Mouse (Mus musculus): ENCODE results near the gene Dpt. TPM values are rescaled to one million over a fixed set of nuclear protein-coding genes. Genes with fewer than 3 reads are reported as not detected.
"Not testable (repeated sequence)": the region's sequence is repeated elsewhere in the genome, so short reads cannot be mapped to it uniquely, and the experiment has no call there.

Dpt gene
- 0.28 and 0.78 TPM in 2 replicates for polyA plus RNA-seq (2016; fragmentation: Nextera tagmentation; extraction: Ambion mirVana)

GRCm38 (mm10) chr1:164796471-164796870 is at the start of gene Dpt:
Gene Dpt (plus strand): TSS chr1:164796644.
- H3K4me2 ChIP-seq (replicated peaks): no peak within 1 kb of the TSS
- H3K9me3 ChIP-seq (replicated peaks): no peaks in the 10 kb centered on the region
- H3K4me3 ChIP-seq: no peak within 1 kb of the TSS
- no peaks in the 10 kb centered on the region for H3K4me1 ChIP-seq
- no peak for ATAC-seq (ENCODE audit: low FRiP score)
- 84% methylated on average over 8 of the region's 8 CpGs for WGBS
- H3K36me3 ChIP-seq: no peaks in the 10 kb centered on the region
- H3K9ac ChIP-seq: no peak within 1 kb of the TSS
- no peak within 1 kb of the TSS for H3K27ac ChIP-seq
- no peaks in the 10 kb centered on the region for H3K27me3 ChIP-seq

- Histone ChIP-seq H3K9ac (no peak overlapping the region), H3K27me3 (no peaks in the 10 kb centered on the region), H3K4me2 (replicated peaks) (no peak overlapping the region), H3K4me3 (no peak overlapping the region), H3K9me3 (replicated peaks) (no peaks in the 10 kb centered on the region), H3K36me3 (no peaks in the 10 kb centered on the region), H3K4me1 (no peaks in the 10 kb centered on the region), H3K27ac (no peak overlapping the region)
- ATAC-seq (ENCODE audit: low FRiP score): no peak
- WGBS: 92% methylated on average over 4 of the region's 4 CpGs
Observed at GRCm38 (mm10) chr1:164753736-164754135, 42.7 kb upstream of the Dpt start.

- Histone ChIP-seq H3K27me3 (no peaks in the 10 kb centered on the region), H3K36me3 (no peaks in the 10 kb centered on the region), H3K9me3 (replicated peaks) (no peaks in the 10 kb centered on the region), H3K4me3 (no peak overlapping the region), H3K4me2 (replicated peaks) (no peak overlapping the region), H3K27ac (no peak overlapping the region), H3K4me1 (no peaks in the 10 kb centered on the region), H3K9ac (no peak overlapping the region)
- 85% methylated on average over 3 of the region's 3 CpGs for WGBS
- ATAC-seq (ENCODE audit: low FRiP score): no peak
Observed at GRCm38 (mm10) chr1:164755671-164756070, 40.8 kb upstream of the Dpt start.

DNA sequence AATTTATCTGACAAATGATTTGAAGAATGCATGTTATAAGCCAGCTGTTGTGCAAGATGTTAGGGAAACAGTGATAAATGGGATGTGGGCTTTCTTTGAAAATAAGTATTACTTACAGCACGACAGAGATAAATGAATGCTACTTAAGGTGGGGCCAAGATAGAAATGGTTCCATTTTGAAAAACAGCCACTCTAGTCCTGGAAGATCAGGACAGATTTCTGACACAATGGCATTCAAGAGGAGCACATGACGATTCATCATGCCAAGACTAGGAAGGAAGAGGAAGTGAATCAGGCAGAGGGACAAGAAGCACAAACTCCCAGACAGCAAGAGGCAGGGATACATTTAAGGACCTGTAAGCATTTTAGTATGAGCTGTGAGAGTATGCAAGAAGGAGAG is 39.5 kb upstream of the Dpt start:
- Histone ChIP-seq H3K27ac (no peak overlapping the region), H3K4me2 (replicated peaks) (no peak overlapping the region), H3K9me3 (replicated peaks) (no peaks in the 10 kb centered on the region), H3K4me1 (no peaks in the 10 kb centered on the region), H3K4me3 (no peak overlapping the region), H3K9ac (no peak overlapping the region), H3K36me3 (no peaks in the 10 kb centered on the region), H3K27me3 (no peaks in the 10 kb centered on the region)
- WGBS: 72% methylated on average over 2 of the region's 2 CpGs
- no peak for ATAC-seq (ENCODE audit: low FRiP score)

DNA sequence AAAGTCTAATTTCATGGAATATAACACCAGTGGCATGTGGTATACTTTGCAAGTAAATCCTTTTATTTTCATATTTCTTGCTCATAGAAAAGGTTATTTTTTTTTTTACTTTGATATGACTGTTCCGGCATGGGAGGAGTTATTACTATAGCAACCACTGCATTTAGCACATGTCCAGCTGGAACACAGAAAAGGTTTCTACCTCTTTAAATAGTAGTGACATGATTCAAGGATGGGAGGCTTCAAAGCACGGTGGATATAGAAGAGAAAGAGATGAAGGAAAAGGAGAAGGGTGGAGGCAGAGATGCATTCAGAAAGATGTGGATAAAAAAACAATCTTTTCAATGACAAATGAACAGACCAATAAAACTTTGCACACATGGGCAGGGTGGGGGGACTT is 38.0 kb upstream of the Dpt start:
- no peak overlapping the region for H3K9ac ChIP-seq
- no peak overlapping the region for H3K4me2 ChIP-seq (replicated peaks)
- no peak overlapping the region for H3K27ac ChIP-seq
- 75% methylated on average over 2 of the region's 2 CpGs for WGBS
- no peak for ATAC-seq (ENCODE audit: low FRiP score)
- H3K9me3 ChIP-seq (replicated peaks): no peaks in the 10 kb centered on the region
- no peaks in the 10 kb centered on the region for H3K4me1 ChIP-seq
- H3K27me3 ChIP-seq: no peaks in the 10 kb centered on the region
- no peaks in the 10 kb centered on the region for H3K36me3 ChIP-seq
- no peak overlapping the region for H3K4me3 ChIP-seq

DNA sequence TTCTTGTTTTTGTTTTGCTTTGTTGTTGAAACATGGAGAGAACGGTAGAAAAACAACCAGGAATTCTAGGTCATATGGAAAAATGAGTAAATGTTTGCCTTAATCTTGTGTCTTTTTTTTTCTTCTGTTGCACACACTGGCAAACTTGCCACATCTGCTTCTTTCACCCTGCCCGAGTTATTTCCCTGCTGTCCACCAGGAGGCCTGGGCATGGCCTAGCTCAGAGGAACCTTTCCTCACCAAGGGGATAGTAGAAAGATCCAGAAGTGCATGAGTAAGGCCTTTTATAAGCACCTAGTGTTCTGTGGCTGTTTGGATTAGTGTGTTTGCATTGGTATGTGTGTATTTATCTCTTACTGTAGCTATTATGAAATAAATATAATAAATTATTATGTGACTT is 34.2 kb upstream of the Dpt start:
- WGBS: 71% methylated on average over 2 of the region's 2 CpGs
- Histone ChIP-seq H3K36me3 (no peaks in the 10 kb centered on the region), H3K9me3 (replicated peaks) (no peaks in the 10 kb centered on the region), H3K4me3 (no peak overlapping the region), H3K4me1 (no peaks in the 10 kb centered on the region), H3K27me3 (no peaks in the 10 kb centered on the region), H3K4me2 (replicated peaks) (no peak overlapping the region), H3K27ac (no peak overlapping the region), H3K9ac (no peak overlapping the region)
- no peak for ATAC-seq (ENCODE audit: low FRiP score)

GRCm38 (mm10) chr1:164766646-164767045 is 29.8 kb upstream of the Dpt start:
- 85% methylated on average over 3 of the region's 3 CpGs for WGBS
- Histone ChIP-seq H3K36me3 (no peaks in the 10 kb centered on the region), H3K9ac (no peak overlapping the region), H3K27me3 (no peaks in the 10 kb centered on the region), H3K27ac (no peak overlapping the region), H3K4me3 (no peak overlapping the region), H3K4me1 (no peaks in the 10 kb centered on the region), H3K9me3 (replicated peaks) (no peaks in the 10 kb centered on the region), H3K4me2 (replicated peaks) (no peak overlapping the region)
- no peak for ATAC-seq (ENCODE audit: low FRiP score)

GRCm38 (mm10) chr1:164770611-164771010 is 25.8 kb upstream of the Dpt start:
- Histone ChIP-seq H3K27me3 (no peaks in the 10 kb centered on the region), H3K4me3 (no peak overlapping the region), H3K36me3 (no peaks in the 10 kb centered on the region), H3K9ac (no peak overlapping the region), H3K9me3 (replicated peaks) (no peaks in the 10 kb centered on the region), H3K4me2 (replicated peaks) (no peak overlapping the region), H3K4me1 (no peaks in the 10 kb centered on the region), H3K27ac (no peak overlapping the region)
- no peak for ATAC-seq (ENCODE audit: low FRiP score)
- 86% methylated on average over 7 of the region's 7 CpGs for WGBS

- no peak; the same call in 1 of the 2 replicates for ATAC-seq (ENCODE audit: low FRiP score)
- no peaks in the 10 kb centered on the region for H3K27me3 ChIP-seq
- no peak overlapping the region for H3K9ac ChIP-seq
- no peak overlapping the region for H3K27ac ChIP-seq
- H3K9me3 ChIP-seq (replicated peaks): no peaks in the 10 kb centered on the region
- no peak overlapping the region for H3K4me3 ChIP-seq
- H3K4me2 ChIP-seq (replicated peaks): no peak overlapping the region
- H3K36me3 ChIP-seq: no peaks in the 10 kb centered on the region
- WGBS: 54% methylated on average over 7 of the region's 7 CpGs
- peaks cover 7% of the 10 kb centered on the region; the same call in 1 of the 2 replicates for H3K4me1 ChIP-seq
Observed at GRCm38 (mm10) chr1:164780851-164781510, 15.5 kb upstream of the Dpt start.

GRCm38 (mm10) chr1:164786165-164786564 is 10.3 kb upstream of the Dpt start:
- WGBS: 95% methylated on average over 5 of the region's 5 CpGs
- no peaks in the 10 kb centered on the region for H3K36me3 ChIP-seq
- no peaks in the 10 kb centered on the region for H3K9me3 ChIP-seq (replicated peaks)
- H3K9ac ChIP-seq: no peak overlapping the region
- H3K27me3 ChIP-seq: no peaks in the 10 kb centered on the region
- no peaks in the 10 kb centered on the region for H3K4me1 ChIP-seq
- no peak overlapping the region for H3K4me3 ChIP-seq
- no peak for ATAC-seq (ENCODE audit: low FRiP score)
- H3K27ac ChIP-seq: no peak overlapping the region
- no peak overlapping the region for H3K4me2 ChIP-seq (replicated peaks)

GRCm38 (mm10) chr1:164787771-164788170 is 8.7 kb upstream of the Dpt start:
- Histone ChIP-seq H3K27ac (no peak overlapping the region), H3K4me1 (no peaks in the 10 kb centered on the region), H3K4me3 (no peak overlapping the region), H3K9ac (no peak overlapping the region), H3K36me3 (no peaks in the 10 kb centered on the region), H3K4me2 (replicated peaks) (no peak overlapping the region), H3K27me3 (no peaks in the 10 kb centered on the region), H3K9me3 (replicated peaks) (no peaks in the 10 kb centered on the region)
- ATAC-seq (ENCODE audit: low FRiP score): no peak
- 84% methylated on average over 7 of the region's 7 CpGs for WGBS

- Histone ChIP-seq H3K9me3 (replicated peaks) (no peaks in the 10 kb centered on the region), H3K4me1 (no peaks in the 10 kb centered on the region), H3K36me3 (no peaks in the 10 kb centered on the region), H3K27me3 (no peaks in the 10 kb centered on the region), H3K4me2 (replicated peaks) (no peak overlapping the region), H3K27ac (no peak overlapping the region), H3K9ac (no peak overlapping the region), H3K4me3 (no peak overlapping the region)
- 92% methylated on average over 7 of the region's 7 CpGs for WGBS
- ATAC-seq (ENCODE audit: low FRiP score): no peak
Observed at GRCm38 (mm10) chr1:164788292-164788691, 8.2 kb upstream of the Dpt start.

- 93% methylated on average over 12 of the region's 12 CpGs for WGBS
- ATAC-seq (ENCODE audit: low FRiP score); H3K4me2 ChIP-seq (replicated peaks); H3K27me3 ChIP-seq; H3K27ac ChIP-seq; H3K4me3 ChIP-seq; H3K9me3 ChIP-seq (replicated peaks); H3K36me3 ChIP-seq; H3K9ac ChIP-seq; H3K4me1 ChIP-seq: not testable (repeated sequence)
Observed at GRCm38 (mm10) chr1:164790296-164790695, 6.1 kb upstream of the Dpt start.
